8 mouse cellular contexts compared by ENCODE assay signal in genomic region chr6:81817050-81817827, GRCm38 (mm10).
DNase-seq lines count a peak whose midpoint lies in the region; ATAC-seq and TF ChIP-seq lines count a peak whose summit lies in the region.

No protein-coding gene starts in this region.

- no peaks in the 10 kb centered on the region for H3K9me3 ChIP-seq in heart, postnatal 0 days (replicated peaks; ENCODE audit: control insufficient read depth, low read length)
- no peaks in the 10 kb centered on the region for H3K9me3 ChIP-seq in heart, embryonic 11.5 days (replicated peaks; ENCODE audit: control insufficient read depth, low read length)
- H3K9me3 ChIP-seq in hindbrain, embryonic 11.5 days (ENCODE audit: control insufficient read depth, low read length): no peaks in the 10 kb centered on the region
- no peaks in the 10 kb centered on the region for H3K9me3 ChIP-seq in neural tube, embryonic 11.5 days (ENCODE audit: control insufficient read depth, low read length)

- no peak overlapping the region for H3K27ac ChIP-seq in heart, postnatal 0 days (ENCODE audit: low read depth)
- H3K27ac ChIP-seq in heart, embryonic 11.5 days (ENCODE audit: low read depth, low read length): no peak overlapping the region
- H3K27ac ChIP-seq in hindbrain, embryonic 11.5 days (ENCODE audit: low read depth, low read length): no peak overlapping the region
- H3K27ac ChIP-seq in neural tube, embryonic 11.5 days (ENCODE audit: low read depth, low read length): no peak overlapping the region

- TF ChIP-seq EP300 in heart, postnatal 0 days (IDR thresholded peaks at IDR 0.05; ENCODE audit: low read depth): no peak

- peak; percentile 24 for DNase-seq in heart, postnatal 0 days (ENCODE audit: low spot score)
- DNase-seq in ZHBTc4 (ENCODE audit: low read depth, low spot score): peak; percentile 72
- DNase-seq in embryo, embryonic 10.5 days (ENCODE audit: low spot score): peak; percentile 83
- peak; percentile 83 for DNase-seq in hindbrain, embryonic 11.5 days (ENCODE audit: low spot score)
- DNase-seq in left cerebral cortex, postnatal 36 days (ENCODE audit: low spot score in 2 of 2): peak; percentile 66 to 76
- peak; percentile 77 for DNase-seq in neural tube, embryonic 11.5 days (ENCODE audit: low spot score)
- no peak for DNase-seq in T-cell, adult 2 months (ENCODE audit: low spot score)

- no peak overlapping the region for H3K4me3 ChIP-seq in heart, postnatal 0 days (ENCODE audit: low read depth, low read length)
- H3K4me3 ChIP-seq in heart, embryonic 11.5 days (ENCODE audit: low read depth, low read length): no peak overlapping the region
- H3K4me3 ChIP-seq in hindbrain, embryonic 11.5 days (ENCODE audit: low read depth, low read length): no peak overlapping the region
- no peak overlapping the region for H3K4me3 ChIP-seq in neural tube, embryonic 11.5 days (ENCODE audit: low read depth, low read length)

- H3K27me3 ChIP-seq in heart, postnatal 0 days (ENCODE audit: control insufficient read depth, insufficient read depth, low read length): no peaks in the 10 kb centered on the region
- H3K27me3 ChIP-seq in heart, embryonic 11.5 days (ENCODE audit: control insufficient read depth, insufficient read depth, low read length): no peaks in the 10 kb centered on the region
- H3K27me3 ChIP-seq in hindbrain, embryonic 11.5 days (ENCODE audit: control insufficient read depth, insufficient read depth, low read length): no peaks in the 10 kb centered on the region
- H3K27me3 ChIP-seq in neural tube, embryonic 11.5 days (ENCODE audit: control insufficient read depth, insufficient read depth, low read length): no peaks in the 10 kb centered on the region

- no peaks in the 10 kb centered on the region for H3K4me1 ChIP-seq in heart, postnatal 0 days (ENCODE audit: control insufficient read depth, insufficient read depth)
- no peaks in the 10 kb centered on the region for H3K4me1 ChIP-seq in heart, embryonic 11.5 days (ENCODE audit: control insufficient read depth, insufficient read depth, low read length)
- no peaks in the 10 kb centered on the region for H3K4me1 ChIP-seq in hindbrain, embryonic 11.5 days (replicated peaks; ENCODE audit: control insufficient read depth, insufficient read depth, low read length)
- no peaks in the 10 kb centered on the region for H3K4me1 ChIP-seq in neural tube, embryonic 11.5 days (ENCODE audit: control insufficient read depth, insufficient read depth, low read length)

- H3K36me3 ChIP-seq in heart, postnatal 0 days (replicated peaks; ENCODE audit: control insufficient read depth, insufficient read depth, low read length): no peaks in the 10 kb centered on the region
- no peaks in the 10 kb centered on the region for H3K36me3 ChIP-seq in heart, embryonic 11.5 days (ENCODE audit: control insufficient read depth, insufficient read depth, low read length)
- H3K36me3 ChIP-seq in hindbrain, embryonic 11.5 days (ENCODE audit: control insufficient read depth, insufficient read depth, low read length): no peaks in the 10 kb centered on the region
- H3K36me3 ChIP-seq in neural tube, embryonic 11.5 days (ENCODE audit: control insufficient read depth, insufficient read depth, low read length): no peaks in the 10 kb centered on the region

- 64% methylated on average over 9 of the region's 9 CpGs for WGBS in heart, postnatal 0 days
- 66% methylated on average over 9 of the region's 9 CpGs for WGBS in heart, embryonic 11.5 days (ENCODE audit: insufficient replicate concordance)
- WGBS in hindbrain, embryonic 11.5 days: 72% methylated on average over 9 of the region's 9 CpGs
- WGBS in neural tube, embryonic 11.5 days: 74% methylated on average over 9 of the region's 9 CpGs

- intact Hi-C loops in left cerebral cortex, postnatal 36 days (cut with DNase I): no loop called here

- TF ChIP-seq CTCF in heart, postnatal 0 days (IDR thresholded peaks at IDR 0.05; ENCODE audit: low read depth): peak; percentile 66

- ATAC-seq in heart, postnatal 0 days (ENCODE audit: insufficient read depth, low read depth): no peak
- ATAC-seq in heart, embryonic 11.5 days (replicated peaks; ENCODE audit: insufficient number of reproducible peaks, low FRiP score, low TSS enrichment): no peak
- ATAC-seq in hindbrain, embryonic 11.5 days (ENCODE audit: low FRiP score): peak; percentile 69
- ATAC-seq in neural tube, embryonic 11.5 days (ENCODE audit: insufficient read depth, low FRiP score, low TSS enrichment): peak; percentile 79

- H3K9ac ChIP-seq in heart, postnatal 0 days (replicated peaks; ENCODE audit: low read depth, low read length): no peak overlapping the region
- H3K9ac ChIP-seq in heart, embryonic 11.5 days (ENCODE audit: low read depth, low read length): no peak overlapping the region
- no peak overlapping the region for H3K9ac ChIP-seq in hindbrain, embryonic 11.5 days (ENCODE audit: low read depth, low read length)
- H3K9ac ChIP-seq in neural tube, embryonic 11.5 days (ENCODE audit: low read length): no peak overlapping the region

- H3K4me2 ChIP-seq in heart, postnatal 0 days (ENCODE audit: low read depth, low read length): no peak overlapping the region
- H3K4me2 ChIP-seq in heart, embryonic 11.5 days: no peak overlapping the region
- H3K4me2 ChIP-seq in hindbrain, embryonic 11.5 days (replicated peaks; ENCODE audit: low read depth, low read length): no peak overlapping the region
- no peak overlapping the region for H3K4me2 ChIP-seq in neural tube, embryonic 11.5 days (ENCODE audit: low read depth)

Comparison
In these comparisons a context has a peak if more than half of its experiments do, and no peak if none do; other contexts are left out.
1. ATAC-seq: peak in hindbrain, embryonic 11.5 days (single experiment) and neural tube, embryonic 11.5 days (single experiment); none in heart, postnatal 0 days (single experiment) and heart, embryonic 11.5 days (single experiment).